In genomic region chr8:57327281-57328160, GRCm38 (mm10) we compare ENCODE assay signal across 11 mouse cellular contexts. TPM values are rescaled to one million over a fixed set of nuclear protein-coding genes. Genes with fewer than 3 reads are reported as not detected.
DNase-seq lines count a peak whose midpoint lies in the region; ATAC-seq lines count a peak whose summit lies in the region.
"Had no signal": no experiment of that assay in that cellular context is flagged by ENCODE, and none has a peak within 500 bp of the region (broad histone marks: within the 10 kb centered on the region; RNA-seq: fewer than 3 reads in every experiment).

No protein-coding gene starts in this region.

- peaks cover 96% of the 10 kb centered on the region for H3K27me3 ChIP-seq in midbrain, embryonic 11.5 days (ENCODE audit: control insufficient read depth, insufficient read depth, low read length)
- peaks cover 63% of the 10 kb centered on the region for H3K27me3 ChIP-seq in midbrain, embryonic 16.5 days (ENCODE audit: control insufficient read depth, insufficient read depth, low read depth, low read length)
- peaks cover 51% of the 10 kb centered on the region for H3K27me3 ChIP-seq in stomach, embryonic 16.5 days (ENCODE audit: control insufficient read depth, insufficient read depth, low read length)

- H3K9me3 ChIP-seq in midbrain, embryonic 11.5 days (ENCODE audit: control insufficient read depth, low read length), result no peaks in the 10 kb centered on the region
- no peaks in the 10 kb centered on the region for H3K9me3 ChIP-seq in midbrain, embryonic 16.5 days (replicated peaks; ENCODE audit: control insufficient read depth, low read length, poor library complexity, severe bottlenecking)
- H3K9me3 ChIP-seq in stomach, embryonic 16.5 days (replicated peaks; ENCODE audit: control insufficient read depth, low read length), result no peaks in the 10 kb centered on the region

- H3K27ac ChIP-seq in midbrain, embryonic 11.5 days (ENCODE audit: low read depth, low read length), result no peak overlapping the region
- H3K27ac ChIP-seq in midbrain, embryonic 16.5 days (ENCODE audit: low read length), result no peak overlapping the region
- peak overlapping the region; percentile 79 for H3K27ac ChIP-seq in stomach, embryonic 16.5 days (ENCODE audit: low read length)
- H3K27ac ChIP-seq: kidney, postnatal 0 days had no signal

- no peak for ATAC-seq in midbrain, embryonic 11.5 days (ENCODE audit: low FRiP score)
- ATAC-seq in midbrain, embryonic 16.5 days, result no peak
- no peak for ATAC-seq in stomach, embryonic 16.5 days (ENCODE audit: insufficient read depth, low FRiP score)

- H3K36me3 ChIP-seq in midbrain, embryonic 11.5 days (ENCODE audit: control insufficient read depth, insufficient read depth, low read length), result no peaks in the 10 kb centered on the region
- no peaks in the 10 kb centered on the region for H3K36me3 ChIP-seq in midbrain, embryonic 16.5 days (ENCODE audit: control insufficient read depth, insufficient read depth, low read length)
- no peaks in the 10 kb centered on the region for H3K36me3 ChIP-seq in stomach, embryonic 16.5 days (ENCODE audit: control insufficient read depth, insufficient read depth, low read length)

- H3K4me1 ChIP-seq in midbrain, embryonic 11.5 days (ENCODE audit: control insufficient read depth, insufficient read depth, low read length), result no peaks in the 10 kb centered on the region; the same call in 1 of the 2 replicates
- H3K4me1 ChIP-seq in midbrain, embryonic 16.5 days (ENCODE audit: control insufficient read depth, insufficient read depth, low read length), result no peaks in the 10 kb centered on the region; the same call in 1 of the 2 replicates
- peaks cover 7% of the 10 kb centered on the region; the same call in 1 of the 2 replicates for H3K4me1 ChIP-seq in stomach, embryonic 16.5 days (ENCODE audit: control insufficient read depth, insufficient read depth, low read length)

- H3K9ac ChIP-seq in midbrain, embryonic 11.5 days (ENCODE audit: low read length), result no peak overlapping the region
- no peak overlapping the region for H3K9ac ChIP-seq in midbrain, embryonic 16.5 days (ENCODE audit: low read depth, low read length)
- H3K9ac ChIP-seq in stomach, embryonic 16.5 days (ENCODE audit: low read length), result peak overlapping the region; percentile 66

- DNase-seq in gastrocnemius, adult 18-20 months (ENCODE audit: low spot score), result peak; percentile 8
- no peak for DNase-seq in gastrocnemius, postnatal 25 days
- DNase-seq in midbrain, embryonic 11.5 days (ENCODE audit: low spot score, missing footprints), result peak; percentile 96
- peak; percentile 65 for DNase-seq in heart, postnatal 4 days
- no peak for DNase-seq in frontal cortex, adult 2 months (ENCODE audit: extremely low spot score in 1 of 2, low spot score in 1 of 2)
- no peak for DNase-seq in thymus, postnatal 14 days

- no peak overlapping the region for H3K4me3 ChIP-seq in midbrain, embryonic 11.5 days (ENCODE audit: low read depth, low read length)
- no peak overlapping the region for H3K4me3 ChIP-seq in midbrain, embryonic 16.5 days (ENCODE audit: low read depth, low read length)
- peak overlapping the region; percentile 40 for H3K4me3 ChIP-seq in stomach, embryonic 16.5 days (replicated peaks; ENCODE audit: low read length)
- H3K4me3 ChIP-seq: erythroblast, embryonic 14.5 days had no signal

- no peak overlapping the region; the same call in 1 of the 2 replicates for H3K4me2 ChIP-seq in midbrain, embryonic 11.5 days
- H3K4me2 ChIP-seq in midbrain, embryonic 16.5 days (ENCODE audit: low read length), result no peak overlapping the region
- peak overlapping the region; percentile 63 for H3K4me2 ChIP-seq in stomach, embryonic 16.5 days (ENCODE audit: low read depth, low read length)

- WGBS in midbrain, embryonic 11.5 days, result under 1% methylated on average over 29 of the region's 29 CpGs
- WGBS in midbrain, embryonic 16.5 days, result 1% methylated on average over 29 of the region's 29 CpGs
- WGBS in stomach, embryonic 16.5 days, result 22% methylated on average over 29 of the region's 29 CpGs

RNA-seq across cellular contexts. Expression of gene Hand2, which starts 6.7 kb away (rescaled TPM):
- total RNA-seq in gastrocnemius, adult 18-20 months (2021), result not detected
- under 1 TPM in 1 of 2 experiments, not detected in 1; 0.21 TPM for total RNA-seq in gastrocnemius, postnatal 25 days (2021)
- polyA plus RNA-seq in midbrain, embryonic 11.5 days (2014; fragmentation: Nextera tagmentation; extraction: Ambion mirVana), result not detected in 2 replicates
- polyA plus RNA-seq in midbrain, embryonic 16.5 days (2015; fragmentation: Nextera tagmentation; extraction: Ambion mirVana), result not detected in 2 replicates
- 10 to 100 TPM; 62.1 to 69.6 TPM for total RNA-seq in heart, postnatal 4 days (2021)
- polyA plus RNA-seq in stomach, embryonic 16.5 days (2015; fragmentation: Nextera tagmentation; extraction: Ambion mirVana), result 6.2 and 7.5 TPM in 2 replicates
- polyA plus RNA-seq in frontal cortex, adult 2 months (2012; rRNA removed), result 0.04 and 0.38 TPM in 2 replicates
- total RNA-seq: left cerebral cortex, postnatal 36 days had no signal
- polyA plus RNA-seq: erythroblast, embryonic 14.5 days; kidney, postnatal 0 days had no signal

Comparison
In these comparisons a context has a peak if more than half of its experiments do, and no peak if none do; other contexts are left out.
1. DNase-seq: peak in gastrocnemius, adult 18-20 months (single experiment), midbrain, embryonic 11.5 days (single experiment) and heart, postnatal 4 days (single experiment); none in gastrocnemius, postnatal 25 days (single experiment), frontal cortex, adult 2 months (0 of 2) and thymus, postnatal 14 days (single experiment).